Comparison of ENCODE assay signal across 8 mouse cellular contexts in the genomic region with DNA sequence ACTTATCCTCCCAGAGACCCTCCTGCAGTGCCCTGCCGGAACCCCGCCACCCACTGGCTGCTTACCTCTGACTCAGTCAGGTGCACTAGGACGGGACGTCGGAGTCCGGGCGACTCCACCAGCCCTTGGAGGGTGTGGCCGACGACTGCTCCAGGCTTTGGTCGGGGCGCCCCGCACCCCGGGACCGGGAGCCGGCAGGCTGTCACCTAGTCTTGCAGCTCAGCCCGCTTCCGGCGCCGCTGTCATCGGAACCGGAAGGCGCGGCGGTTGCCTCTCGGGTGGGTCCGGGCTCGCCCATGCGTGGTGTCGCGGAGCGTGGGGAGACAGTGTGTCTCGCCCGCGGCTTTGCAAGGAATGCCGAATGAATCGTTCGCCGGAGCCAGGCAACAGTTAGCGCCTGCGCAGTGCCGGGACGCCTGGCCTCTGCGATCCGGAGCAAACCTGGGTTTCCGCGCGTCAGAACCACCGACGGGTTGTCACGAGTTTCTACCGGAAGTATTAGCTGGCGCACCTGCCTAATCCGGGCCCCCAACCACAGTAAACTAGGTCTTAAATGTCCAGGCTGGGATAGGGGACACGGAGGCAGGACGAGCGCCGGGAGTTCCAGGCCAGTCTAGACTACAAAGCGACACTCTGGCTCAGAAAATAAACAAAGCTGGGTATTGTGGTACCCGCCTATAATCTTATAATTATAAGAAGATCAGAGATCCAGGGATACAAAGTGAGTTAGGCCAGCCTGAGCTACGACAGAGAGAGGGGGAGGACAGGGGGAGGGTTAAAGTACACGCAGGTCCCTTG. TPM values are rescaled to one million over a fixed set of nuclear protein-coding genes. Genes with fewer than 3 reads are reported as not detected.
DNase-seq lines count a peak whose midpoint lies in the region; ATAC-seq lines count a peak whose summit lies in the region.

A gene (minus strand): TSS at position 372 of the 798 bp plus-strand sequence.

- under 1% methylated on average over 61 of the region's 61 CpGs for WGBS in hindbrain, embryonic 13.5 days

- H3K4me2 ChIP-seq in hindbrain, embryonic 13.5 days = peak within 1 kb of the TSS; percentile 74

- no peaks in the 10 kb centered on the region for H3K36me3 ChIP-seq in hindbrain, embryonic 13.5 days

- H3K27me3 ChIP-seq in hindbrain, embryonic 13.5 days = peaks cover 7% of the 10 kb centered on the region

- no peaks in the 10 kb centered on the region for H3K9me3 ChIP-seq in hindbrain, embryonic 13.5 days

- H3K9ac ChIP-seq in hindbrain, embryonic 13.5 days = peak within 1 kb of the TSS; percentile 86

- peak within 1 kb of the TSS; percentile 86 for H3K27ac ChIP-seq in hindbrain, embryonic 13.5 days

- peak; percentile 92 for ATAC-seq in hindbrain, embryonic 13.5 days (ENCODE audit: low FRiP score)

- peak; percentile 94 for DNase-seq in T-cell, adult 2 months (ENCODE audit: low spot score)
- peak; percentile 94 for DNase-seq in cerebellum, postnatal 25 days
- peak; percentile 92 for DNase-seq in frontal cortex, postnatal 25 days (ENCODE audit: low spot score in 2 of 2)
- peak; percentile 85 to 91 for DNase-seq in layer of hippocampus, postnatal 25 days (ENCODE audit: extremely low spot score in 1 of 2, low spot score in 1 of 2)
- DNase-seq in lung, postnatal 14 days = peak; percentile 86
- DNase-seq in retina, adult 2 months (ENCODE audit: low read depth, low spot score) = peak; percentile 77
- DNase-seq in thymus, postnatal 25 days = peak; percentile 87

- H3K4me3 ChIP-seq in hindbrain, embryonic 13.5 days = peak within 1 kb of the TSS; percentile 77

- peaks cover 39% of the 10 kb centered on the region for H3K4me1 ChIP-seq in hindbrain, embryonic 13.5 days (replicated peaks)

RNA-seq across cellular contexts. Expression of the gene that starts here (rescaled TPM):
- 74.8 and 77.7 TPM in 2 replicates for polyA plus RNA-seq in hindbrain, embryonic 13.5 days (2015; fragmentation: Nextera tagmentation; extraction: Ambion mirVana)
- total RNA-seq in layer of hippocampus, postnatal 25 days (2021) = 10 to 100 TPM; 62.3 to 65.9 TPM

Comparison
In these comparisons a context has a peak if more than half of its experiments do, and no peak if none do; other contexts are left out.
1. Peak in every context shown above with its lines: DNase-seq, ATAC-seq, H3K4me3 ChIP-seq and H3K27ac ChIP-seq.